Mouse (Mus musculus): ENCODE measurements at regions not wholly inside any gene's neighbourhood (a gene's known extent, or its start where the extent isn't known, plus 50 kb on each side); places are given as distances from the start of the nearest gene placed in this dataset.

GRCm38 (mm10) chr6:50037614-50038013 lies 72.4 kb upstream of the Mpp6 start:
- no peaks in the 10 kb centered on the region for H3K36me3 ChIP-seq (ENCODE audit: control insufficient read depth, insufficient read depth)
- no peak overlapping the region for H3K27ac ChIP-seq (ENCODE audit: low read length)
- H3K4me3 ChIP-seq (ENCODE audit: low read length) = no peak overlapping the region
- H3K27me3 ChIP-seq (ENCODE audit: control insufficient read depth, insufficient read depth, low read length) = no peaks in the 10 kb centered on the region
- ATAC-seq (replicated peaks; ENCODE audit: extremely low read depth, insufficient read depth, low FRiP score) = no peak
- no peak overlapping the region for H3K9ac ChIP-seq (ENCODE audit: low read length)
- no peaks in the 10 kb centered on the region for H3K9me3 ChIP-seq (replicated peaks; ENCODE audit: control insufficient read depth, low read length)
- H3K4me1 ChIP-seq (ENCODE audit: control insufficient read depth, insufficient read depth, low read length) = peaks cover 2% of the 10 kb centered on the region; the same call in 1 of the 2 replicates
- H3K4me2 ChIP-seq (ENCODE audit: low read depth, low read length) = no peak overlapping the region
- WGBS = 52% methylated on average over 4 of the region's 4 CpGs

DNA sequence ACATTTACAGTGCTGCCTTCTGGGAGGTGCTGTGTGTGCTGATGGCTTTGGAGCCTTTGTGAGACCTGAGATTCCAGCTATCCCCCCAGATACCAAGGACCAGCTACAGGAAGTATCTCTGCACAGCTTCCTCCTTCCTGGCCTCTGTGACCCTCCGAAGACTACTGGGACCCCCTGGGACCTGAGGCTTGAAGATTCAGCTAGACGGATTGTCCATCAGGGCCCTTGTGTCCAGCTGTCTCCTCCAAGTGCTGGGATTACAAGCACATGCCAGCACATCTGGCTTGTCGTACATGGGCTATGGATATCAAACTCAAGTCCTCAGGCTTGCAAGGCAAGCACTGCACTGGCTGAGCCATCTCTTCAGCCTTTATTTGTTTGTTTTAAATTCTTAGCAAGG lies 71.7 kb upstream of the Mpp6 start:
- Histone ChIP-seq H3K4me3 (ENCODE audit: low read length) (no peak overlapping the region), H3K4me2 (ENCODE audit: low read depth, low read length) (no peak overlapping the region), H3K27me3 (ENCODE audit: control insufficient read depth, insufficient read depth, low read length) (no peaks in the 10 kb centered on the region), H3K9ac (ENCODE audit: low read length) (no peak overlapping the region), H3K4me1 (ENCODE audit: control insufficient read depth, insufficient read depth, low read length) (peaks cover under 1% of the 10 kb centered on the region; the same call in 1 of the 2 replicates), H3K9me3 (replicated peaks; ENCODE audit: control insufficient read depth, low read length) (no peaks in the 10 kb centered on the region), H3K36me3 (ENCODE audit: control insufficient read depth, insufficient read depth) (no peaks in the 10 kb centered on the region), H3K27ac (ENCODE audit: low read length) (no peak overlapping the region)
- WGBS = 51% methylated on average over 3 of the region's 3 CpGs
- no peak for ATAC-seq (replicated peaks; ENCODE audit: extremely low read depth, insufficient read depth, low FRiP score)

DNA sequence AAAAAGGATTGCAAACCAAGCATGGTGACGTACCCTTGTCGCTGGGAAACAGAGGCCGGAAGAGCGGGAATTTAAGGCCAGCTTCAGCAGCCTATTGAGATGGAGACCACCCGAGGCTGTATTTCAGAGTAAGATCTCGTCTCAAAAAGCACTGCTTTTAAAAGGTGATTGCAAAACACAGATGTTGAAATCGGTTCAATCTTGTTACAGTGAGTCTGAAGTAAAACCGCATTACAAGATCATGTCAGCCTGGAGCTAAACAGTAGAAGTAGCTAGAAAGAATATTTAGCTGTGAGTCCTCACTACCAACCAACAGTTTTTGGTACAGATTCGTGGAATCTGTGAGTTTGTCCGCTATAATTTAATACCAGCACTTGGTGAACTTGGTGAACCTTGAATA lies 69.0 kb upstream of the Mpp6 start:
- Histone ChIP-seq H3K9me3 (replicated peaks; ENCODE audit: control insufficient read depth, low read length) (no peaks in the 10 kb centered on the region), H3K27ac (ENCODE audit: low read length) (no peak overlapping the region), H3K9ac (ENCODE audit: low read length) (no peak overlapping the region), H3K4me1 (ENCODE audit: control insufficient read depth, insufficient read depth, low read length) (no peaks in the 10 kb centered on the region), H3K27me3 (ENCODE audit: control insufficient read depth, insufficient read depth, low read length) (no peaks in the 10 kb centered on the region), H3K4me3 (ENCODE audit: low read length) (no peak overlapping the region), H3K36me3 (ENCODE audit: control insufficient read depth, insufficient read depth) (no peaks in the 10 kb centered on the region), H3K4me2 (ENCODE audit: low read depth, low read length) (no peak overlapping the region)
- 82% methylated on average over 10 of the region's 10 CpGs for WGBS
- no peak for ATAC-seq (replicated peaks; ENCODE audit: extremely low read depth, insufficient read depth, low FRiP score)

GRCm38 (mm10) chr6:50042127-50042526 lies 67.9 kb upstream of the Mpp6 start:
- Histone ChIP-seq H3K9ac (ENCODE audit: low read length) (no peak overlapping the region), H3K4me3 (ENCODE audit: low read length) (no peak overlapping the region), H3K36me3 (ENCODE audit: control insufficient read depth, insufficient read depth) (no peaks in the 10 kb centered on the region), H3K9me3 (replicated peaks; ENCODE audit: control insufficient read depth, low read length) (no peaks in the 10 kb centered on the region), H3K4me2 (ENCODE audit: low read depth, low read length) (no peak overlapping the region), H3K4me1 (ENCODE audit: control insufficient read depth, insufficient read depth, low read length) (no peaks in the 10 kb centered on the region), H3K27me3 (ENCODE audit: control insufficient read depth, insufficient read depth, low read length) (no peaks in the 10 kb centered on the region), H3K27ac (ENCODE audit: low read length) (no peak overlapping the region)
- no peak for ATAC-seq (replicated peaks; ENCODE audit: extremely low read depth, insufficient read depth, low FRiP score)
- 63% methylated on average over 3 of the region's 3 CpGs for WGBS

- Histone ChIP-seq H3K36me3 (ENCODE audit: control insufficient read depth, insufficient read depth) (no peaks in the 10 kb centered on the region), H3K9ac (ENCODE audit: low read length) (no peak overlapping the region), H3K27ac (ENCODE audit: low read length) (no peak overlapping the region), H3K27me3 (ENCODE audit: control insufficient read depth, insufficient read depth, low read length) (no peaks in the 10 kb centered on the region), H3K4me1 (ENCODE audit: control insufficient read depth, insufficient read depth, low read length) (no peaks in the 10 kb centered on the region), H3K4me2 (ENCODE audit: low read depth, low read length) (no peak overlapping the region), H3K9me3 (replicated peaks; ENCODE audit: control insufficient read depth, low read length) (no peaks in the 10 kb centered on the region), H3K4me3 (ENCODE audit: low read length) (no peak overlapping the region)
- ATAC-seq (replicated peaks; ENCODE audit: extremely low read depth, insufficient read depth, low FRiP score) = no peak
- WGBS = 73% methylated on average over 1 of the region's 1 CpGs
These were observed 65.9 kb upstream of the Mpp6 start for GRCm38 (mm10) chr6:50044165-50044564.

GRCm38 (mm10) chr6:50046721-50047120 lies 63.3 kb upstream of the Mpp6 start:
- no peak for ATAC-seq (replicated peaks; ENCODE audit: extremely low read depth, insufficient read depth, low FRiP score)
- Histone ChIP-seq H3K27ac (ENCODE audit: low read length) (no peak overlapping the region), H3K4me1 (ENCODE audit: control insufficient read depth, insufficient read depth, low read length) (no peaks in the 10 kb centered on the region), H3K4me3 (ENCODE audit: low read length) (no peak overlapping the region), H3K4me2 (ENCODE audit: low read depth, low read length) (no peak overlapping the region), H3K36me3 (ENCODE audit: control insufficient read depth, insufficient read depth) (no peaks in the 10 kb centered on the region), H3K9me3 (replicated peaks; ENCODE audit: control insufficient read depth, low read length) (no peaks in the 10 kb centered on the region), H3K9ac (ENCODE audit: low read length) (no peak overlapping the region), H3K27me3 (ENCODE audit: control insufficient read depth, insufficient read depth, low read length) (no peaks in the 10 kb centered on the region)
- 50% methylated on average over 5 of the region's 5 CpGs for WGBS

DNA sequence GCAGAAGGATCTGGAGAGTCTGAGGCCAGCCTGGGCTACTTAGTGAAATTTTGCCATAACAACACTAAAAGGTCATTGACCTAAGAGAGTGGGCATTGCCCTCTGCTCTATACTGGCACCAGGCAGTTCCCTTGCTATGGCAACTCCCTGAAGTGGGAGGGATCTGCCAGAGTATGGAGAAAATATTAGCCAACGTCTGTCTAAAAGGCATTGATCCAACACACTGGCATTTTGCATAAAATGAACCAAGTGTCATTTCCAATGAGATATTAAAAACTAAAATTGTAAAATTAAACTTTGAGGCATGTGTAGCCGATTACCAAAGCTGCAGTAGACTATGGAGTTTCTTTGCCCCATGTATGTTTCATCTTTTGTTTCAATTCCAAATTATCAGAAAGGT lies 57.6 kb upstream of the Mpp6 start:
- Histone ChIP-seq H3K4me3 (ENCODE audit: low read length) (no peak overlapping the region), H3K36me3 (ENCODE audit: control insufficient read depth, insufficient read depth) (no peaks in the 10 kb centered on the region), H3K9me3 (replicated peaks; ENCODE audit: control insufficient read depth, low read length) (no peaks in the 10 kb centered on the region), H3K4me2 (ENCODE audit: low read depth, low read length) (no peak overlapping the region), H3K4me1 (ENCODE audit: control insufficient read depth, insufficient read depth, low read length) (no peaks in the 10 kb centered on the region), H3K27me3 (ENCODE audit: control insufficient read depth, insufficient read depth, low read length) (no peaks in the 10 kb centered on the region), H3K27ac (ENCODE audit: low read length) (no peak overlapping the region), H3K9ac (ENCODE audit: low read length) (no peak overlapping the region)
- ATAC-seq (replicated peaks; ENCODE audit: extremely low read depth, insufficient read depth, low FRiP score) = no peak
- 68% methylated on average over 2 of the region's 2 CpGs for WGBS

- Histone ChIP-seq H3K27ac (ENCODE audit: low read length) (no peak overlapping the region), H3K27me3 (ENCODE audit: control insufficient read depth, insufficient read depth, low read length) (no peaks in the 10 kb centered on the region), H3K9ac (ENCODE audit: low read length) (no peak overlapping the region), H3K9me3 (replicated peaks; ENCODE audit: control insufficient read depth, low read length) (no peaks in the 10 kb centered on the region), H3K4me3 (ENCODE audit: low read length) (no peak overlapping the region), H3K4me2 (ENCODE audit: low read depth, low read length) (no peak overlapping the region), H3K4me1 (ENCODE audit: control insufficient read depth, insufficient read depth, low read length) (no peaks in the 10 kb centered on the region), H3K36me3 (ENCODE audit: control insufficient read depth, insufficient read depth) (no peaks in the 10 kb centered on the region)
- no peak for ATAC-seq (replicated peaks; ENCODE audit: extremely low read depth, insufficient read depth, low FRiP score)
- WGBS = 45% methylated on average over 2 of the region's 2 CpGs
These were observed 57.0 kb upstream of the Mpp6 start for GRCm38 (mm10) chr6:50053086-50053485.

GRCm38 (mm10) chr6:50054233-50054632 lies 55.8 kb upstream of the Mpp6 start:
- Histone ChIP-seq H3K9me3 (replicated peaks; ENCODE audit: control insufficient read depth, low read length) (no peaks in the 10 kb centered on the region), H3K4me3 (ENCODE audit: low read length) (no peak overlapping the region), H3K4me1 (ENCODE audit: control insufficient read depth, insufficient read depth, low read length) (no peaks in the 10 kb centered on the region), H3K4me2 (ENCODE audit: low read depth, low read length) (no peak overlapping the region), H3K27ac (ENCODE audit: low read length) (no peak overlapping the region), H3K27me3 (ENCODE audit: control insufficient read depth, insufficient read depth, low read length) (no peaks in the 10 kb centered on the region), H3K36me3 (ENCODE audit: control insufficient read depth, insufficient read depth) (no peaks in the 10 kb centered on the region), H3K9ac (ENCODE audit: low read length) (no peak overlapping the region)
- 85% methylated on average over 13 of the region's 13 CpGs for WGBS
- no peak for ATAC-seq (replicated peaks; ENCODE audit: extremely low read depth, insufficient read depth, low FRiP score)

DNA sequence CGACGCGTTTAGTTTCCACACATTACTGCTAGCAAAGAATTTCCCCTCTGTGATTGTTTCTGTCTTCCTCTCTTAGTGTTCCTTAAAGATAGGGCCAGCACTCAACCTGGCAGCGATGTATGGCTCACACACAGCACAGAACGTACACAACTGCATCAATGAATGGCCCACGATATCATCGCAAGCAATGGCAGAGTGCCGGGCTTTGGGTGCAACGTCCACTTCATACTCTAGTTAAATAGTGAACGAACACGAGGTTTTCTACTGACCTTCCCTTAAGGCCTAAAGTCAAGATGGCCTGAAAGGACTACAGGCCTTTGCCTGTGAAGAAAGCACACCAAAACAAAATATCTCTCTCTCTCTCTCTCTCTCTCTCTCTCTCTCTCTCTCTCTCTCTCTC lies 51.4 kb upstream of the Mpp6 start:
- Histone ChIP-seq H3K27me3 (ENCODE audit: control insufficient read depth, insufficient read depth, low read length) (no peaks in the 10 kb centered on the region), H3K27ac (ENCODE audit: low read length) (no peak overlapping the region), H3K36me3 (ENCODE audit: control insufficient read depth, insufficient read depth) (no peaks in the 10 kb centered on the region), H3K9ac (ENCODE audit: low read length) (no peak overlapping the region), H3K4me3 (ENCODE audit: low read length) (no peak overlapping the region), H3K4me1 (ENCODE audit: control insufficient read depth, insufficient read depth, low read length) (no peaks in the 10 kb centered on the region), H3K9me3 (replicated peaks; ENCODE audit: control insufficient read depth, low read length) (no peaks in the 10 kb centered on the region), H3K4me2 (ENCODE audit: low read depth, low read length) (no peak overlapping the region)
- no peak for ATAC-seq (replicated peaks; ENCODE audit: extremely low read depth, insufficient read depth, low FRiP score)
- 85% methylated on average over 11 of the region's 11 CpGs for WGBS

Data from heart, embryonic 16.5 days (tissue).